Mouse (Mus musculus): ENCODE measurements around the gene Fads3. TPM values are rescaled to one million over a fixed set of nuclear protein-coding genes. Genes with fewer than 3 reads are reported as not detected.

The Fads3 gene
- polyA plus RNA-seq, 1 experiment from 2014 or later = 15.2 TPM

DNA sequence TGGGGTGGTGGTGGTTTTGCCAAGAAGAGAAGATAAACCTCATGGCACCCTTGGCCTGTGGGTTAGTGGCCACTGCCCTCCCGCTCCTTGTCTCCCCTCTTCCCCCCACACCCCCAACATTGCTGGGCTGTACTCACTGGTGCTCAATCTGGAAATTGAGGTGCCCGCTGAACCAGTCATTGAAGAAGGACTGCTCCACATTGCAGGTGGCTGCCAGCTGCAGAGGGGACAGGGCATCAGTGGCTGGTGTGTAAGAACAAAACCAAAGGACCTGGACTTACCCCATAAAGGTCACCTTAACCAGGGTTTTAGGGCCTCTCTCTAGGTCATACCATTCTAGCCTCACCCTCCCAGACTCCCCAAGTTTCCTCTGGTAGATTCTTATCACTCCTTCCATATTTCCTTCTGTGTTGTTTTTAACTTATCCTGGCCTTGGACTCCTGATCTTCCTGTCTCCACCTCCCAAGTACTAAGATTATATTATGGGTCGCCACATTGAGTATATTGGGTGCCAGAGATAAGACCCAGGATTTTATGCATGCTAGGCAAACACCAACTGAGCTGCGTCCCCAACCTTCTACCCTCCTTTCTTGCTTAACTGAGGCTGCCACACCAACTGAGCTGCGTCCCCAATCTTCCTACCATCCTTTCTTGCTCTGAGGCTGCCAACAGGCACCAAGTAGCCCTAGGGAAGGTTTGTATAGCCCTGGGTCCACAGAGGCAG, 24.3 kb downstream of the Fads3 start:
- no peak overlapping the region for H3K4me2 ChIP-seq
- peaks cover 14% of the 10 kb centered on the region for H3K4me1 ChIP-seq (replicated peaks)
- no peak overlapping the region for H3K27ac ChIP-seq
- no peak overlapping the region for H3K4me3 ChIP-seq
- no peak for ATAC-seq (ENCODE audit: low FRiP score)
- H3K36me3 ChIP-seq = peaks cover 97% of the 10 kb centered on the region
- WGBS = 93% methylated on average over 5 of the region's 5 CpGs
- H3K9ac ChIP-seq = no peak overlapping the region
- no peaks in the 10 kb centered on the region for H3K9me3 ChIP-seq
- H3K27me3 ChIP-seq = no peaks in the 10 kb centered on the region

DNA sequence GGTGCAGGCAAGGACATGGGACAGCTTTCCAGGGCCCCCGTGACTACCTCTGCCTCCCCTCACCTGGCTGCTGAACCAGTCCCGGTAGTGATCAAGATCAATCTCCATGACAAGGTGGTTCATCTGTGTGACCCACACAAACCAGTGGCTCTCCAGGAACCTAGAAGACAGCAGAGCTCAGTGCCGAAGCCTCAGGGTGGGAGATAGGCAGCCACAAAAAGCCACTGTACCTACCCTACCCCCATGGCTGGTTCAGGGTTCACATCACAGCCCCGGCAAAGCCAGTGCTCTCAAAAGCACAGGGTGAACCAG, 24.8 kb downstream of the Fads3 start:
- peaks cover 100% of the 10 kb centered on the region for H3K36me3 ChIP-seq
- 92% methylated on average over 4 of the region's 4 CpGs for WGBS
- ATAC-seq (ENCODE audit: low FRiP score) = no peak
- H3K9ac ChIP-seq = no peak overlapping the region
- no peaks in the 10 kb centered on the region for H3K27me3 ChIP-seq
- H3K9me3 ChIP-seq = no peaks in the 10 kb centered on the region
- H3K27ac ChIP-seq = no peak overlapping the region
- H3K4me3 ChIP-seq = no peak overlapping the region
- H3K4me1 ChIP-seq (replicated peaks) = peaks cover 9% of the 10 kb centered on the region; the same call in 1 of the 2 replicates
- no peak overlapping the region for H3K4me2 ChIP-seq

DNA sequence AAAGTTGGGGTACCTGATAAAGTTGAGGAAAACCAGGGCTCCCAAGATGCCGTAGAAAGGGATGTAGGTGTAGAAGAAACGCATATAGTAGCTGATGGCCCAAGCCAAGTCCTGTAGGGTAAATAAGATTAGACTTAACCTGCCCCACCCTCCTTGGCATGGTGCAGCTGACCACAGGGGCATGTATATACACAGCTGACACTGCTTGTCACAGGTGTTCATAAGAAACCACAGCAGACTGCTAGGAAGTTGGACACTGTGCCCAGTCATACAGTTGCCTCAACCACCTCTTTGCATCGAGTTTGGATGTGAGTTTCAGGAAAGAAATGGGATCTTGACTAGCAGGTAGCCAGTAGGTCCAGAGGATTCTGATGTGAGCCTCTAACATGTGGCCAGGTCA, 25.1 kb downstream of the Fads3 start:
- Histone ChIP-seq H3K27me3 (no peaks in the 10 kb centered on the region), H3K4me3 (no peak overlapping the region), H3K4me1 (replicated peaks) (peaks cover 6% of the 10 kb centered on the region; the same call in 1 of the 2 replicates), H3K9me3 (no peaks in the 10 kb centered on the region), H3K9ac (no peak overlapping the region), H3K27ac (no peak overlapping the region), H3K36me3 (peaks cover 100% of the 10 kb centered on the region), H3K4me2 (no peak overlapping the region)
- no peak for ATAC-seq (ENCODE audit: low FRiP score)
- WGBS = 92% methylated on average over 3 of the region's 3 CpGs

DNA sequence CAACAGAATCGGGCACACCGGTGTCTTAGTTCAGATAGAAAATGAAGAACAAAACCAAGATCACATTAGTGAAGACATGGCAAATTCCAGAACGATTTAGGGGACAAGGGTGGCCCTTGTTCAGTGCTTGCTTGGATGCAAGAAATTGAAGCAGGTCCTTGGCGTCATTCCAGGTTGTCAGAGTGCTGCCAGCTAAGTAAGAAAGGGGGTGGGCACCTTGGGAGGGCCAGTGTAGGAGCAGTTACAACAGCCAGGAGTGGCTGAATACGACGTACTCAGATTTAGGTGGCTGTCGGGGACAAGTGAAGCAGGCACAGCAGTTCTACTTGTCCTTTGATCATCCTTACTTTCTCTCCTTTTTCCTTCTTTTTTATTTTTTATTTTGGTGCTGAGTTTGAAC, 26.3 kb downstream of the Fads3 start:
- WGBS = 69% methylated on average over 7 of the region's 7 CpGs
- Histone ChIP-seq H3K9me3 (no peaks in the 10 kb centered on the region), H3K4me1 (replicated peaks) (peaks cover 6% of the 10 kb centered on the region), H3K27ac (no peak overlapping the region), H3K4me2 (no peak overlapping the region), H3K27me3 (no peaks in the 10 kb centered on the region), H3K9ac (no peak overlapping the region), H3K4me3 (no peak overlapping the region), H3K36me3 (peaks cover 99% of the 10 kb centered on the region)
- no peak for ATAC-seq (ENCODE audit: low FRiP score)

DNA sequence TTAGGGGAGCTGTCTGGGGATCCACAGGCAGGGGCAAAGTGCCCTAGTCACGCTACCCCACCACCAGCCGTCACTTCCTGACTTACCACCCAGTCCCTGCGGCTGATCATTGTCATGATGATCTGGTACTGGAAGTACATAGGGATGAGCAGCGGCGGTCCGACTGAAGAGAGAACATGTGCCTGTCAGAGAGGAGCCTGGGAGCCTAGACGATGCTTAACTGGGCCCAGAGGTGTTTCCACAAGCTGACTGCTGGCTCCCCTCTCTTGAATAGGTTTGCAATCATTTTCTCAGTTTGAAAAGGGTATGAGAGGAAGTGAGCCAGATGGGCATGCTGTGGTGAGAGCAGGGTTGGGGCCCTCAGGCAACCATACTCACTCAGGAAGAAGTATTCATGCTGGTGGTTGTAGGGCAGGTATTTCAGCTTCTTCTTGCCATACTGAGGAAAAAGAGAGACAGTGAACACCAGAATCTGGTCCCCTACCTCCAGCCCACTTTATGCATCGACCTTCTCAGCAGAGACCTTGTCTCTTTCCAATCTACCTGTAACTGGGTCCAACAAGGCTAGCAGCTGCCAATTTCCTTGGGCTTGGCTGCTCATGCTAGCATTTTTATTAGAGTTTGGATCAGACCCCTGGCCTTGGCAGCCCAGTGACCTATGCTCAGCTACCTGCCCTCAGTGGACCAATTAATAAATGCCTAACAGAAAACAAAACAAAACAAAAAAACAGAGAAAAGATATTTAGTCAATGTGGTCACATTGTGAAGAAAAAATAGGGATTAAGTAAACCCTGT, 29.0 kb downstream of the Fads3 start:
- H3K27me3 ChIP-seq = no peaks in the 10 kb centered on the region
- ATAC-seq (ENCODE audit: low FRiP score) = no peak
- H3K9me3 ChIP-seq = no peaks in the 10 kb centered on the region
- WGBS = 95% methylated on average over 8 of the region's 8 CpGs
- no peak overlapping the region for H3K4me3 ChIP-seq
- no peak overlapping the region for H3K27ac ChIP-seq
- no peak overlapping the region for H3K4me2 ChIP-seq
- H3K9ac ChIP-seq = no peak overlapping the region
- H3K4me1 ChIP-seq (replicated peaks) = no peaks in the 10 kb centered on the region; the same call in none of the 2 replicates
- peaks cover 99% of the 10 kb centered on the region for H3K36me3 ChIP-seq

DNA sequence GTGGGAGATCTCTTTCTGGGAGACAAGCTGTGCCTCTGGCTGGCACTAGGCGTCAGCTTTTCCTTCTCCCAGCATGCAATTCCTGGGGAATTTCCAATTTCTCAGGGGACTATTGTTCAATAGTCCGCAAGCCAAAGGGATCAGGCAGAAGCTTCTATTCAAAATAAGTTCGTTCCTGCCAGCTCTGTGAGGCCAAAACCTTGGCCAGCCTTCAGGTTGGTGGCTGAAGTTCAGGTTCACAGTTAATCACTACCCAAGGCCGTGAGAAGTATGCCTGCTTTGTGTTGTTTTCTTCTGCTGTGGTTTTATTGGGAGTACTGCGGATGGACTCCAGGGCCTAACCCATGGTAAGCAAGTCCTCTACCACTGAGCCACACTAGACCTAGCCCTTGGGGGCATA, 29.8 kb downstream of the Fads3 start:
- no peak for ATAC-seq (ENCODE audit: low FRiP score)
- no peak overlapping the region for H3K4me2 ChIP-seq
- no peak overlapping the region for H3K4me3 ChIP-seq
- 73% methylated on average over 5 of the region's 5 CpGs for WGBS
- no peaks in the 10 kb centered on the region; the same call in none of the 2 replicates for H3K4me1 ChIP-seq (replicated peaks)
- H3K9me3 ChIP-seq = no peaks in the 10 kb centered on the region
- peaks cover 99% of the 10 kb centered on the region for H3K36me3 ChIP-seq
- H3K9ac ChIP-seq = no peak overlapping the region
- peak overlapping the region; percentile 50 for H3K27ac ChIP-seq
- H3K27me3 ChIP-seq = no peaks in the 10 kb centered on the region

DNA sequence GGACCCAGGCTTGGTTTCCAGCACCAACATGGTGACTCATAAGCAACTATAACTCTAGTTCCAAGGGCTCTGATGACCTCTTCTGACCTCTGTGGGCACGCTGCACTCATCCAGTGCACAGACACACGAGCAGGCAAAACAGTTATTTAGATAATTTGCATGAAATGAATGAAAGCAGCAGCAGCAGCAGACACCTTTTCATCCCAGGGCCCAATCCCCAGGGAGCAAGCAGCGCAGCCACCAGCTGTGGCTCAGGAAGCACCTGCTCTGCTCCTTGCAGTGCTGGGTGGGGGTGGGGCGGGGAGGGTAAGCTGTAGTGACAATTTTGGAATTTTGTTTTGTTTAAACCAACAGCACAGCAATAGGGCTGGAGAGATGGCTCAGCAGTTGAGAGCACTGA, 30.5 kb downstream of the Fads3 start:
- no peaks in the 10 kb centered on the region for H3K27me3 ChIP-seq
- no peaks in the 10 kb centered on the region for H3K9me3 ChIP-seq
- peak overlapping the region; percentile 50 for H3K27ac ChIP-seq
- H3K4me3 ChIP-seq = no peak overlapping the region
- no peak for ATAC-seq (ENCODE audit: low FRiP score)
- H3K9ac ChIP-seq = no peak overlapping the region
- WGBS = 49% methylated on average over 4 of the region's 4 CpGs
- no peaks in the 10 kb centered on the region; the same call in none of the 2 replicates for H3K4me1 ChIP-seq (replicated peaks)
- no peak overlapping the region for H3K4me2 ChIP-seq
- peaks cover 99% of the 10 kb centered on the region for H3K36me3 ChIP-seq

DNA sequence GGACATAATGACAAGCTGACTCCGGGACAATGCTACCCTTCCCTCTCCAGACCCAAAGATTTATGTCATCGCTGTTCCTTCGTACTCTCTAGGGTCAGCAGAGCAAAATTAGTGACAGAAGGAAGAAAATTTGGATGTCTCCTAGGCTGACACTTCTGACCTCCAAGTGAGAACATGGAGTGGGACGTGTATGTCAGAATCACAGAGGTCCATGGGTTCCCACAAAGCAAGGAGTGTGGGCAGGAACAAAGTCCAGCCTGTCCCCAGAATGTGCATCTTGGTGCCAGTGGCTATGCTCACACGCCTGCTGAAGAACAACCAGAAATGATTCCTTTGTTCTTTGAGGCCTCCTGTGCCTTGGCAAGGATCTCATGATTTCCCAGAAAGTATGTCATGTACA, 31.8 kb downstream of the Fads3 start:
- Histone ChIP-seq H3K4me2 (no peak overlapping the region), H3K36me3 (peaks cover 99% of the 10 kb centered on the region), H3K27me3 (no peaks in the 10 kb centered on the region), H3K9ac (no peak overlapping the region), H3K27ac (no peak overlapping the region), H3K4me3 (no peak overlapping the region), H3K9me3 (no peaks in the 10 kb centered on the region), H3K4me1 (replicated peaks) (no peaks in the 10 kb centered on the region; the same call in none of the 2 replicates)
- ATAC-seq (ENCODE audit: low FRiP score) = no peak
- 93% methylated on average over 5 of the region's 5 CpGs for WGBS

DNA sequence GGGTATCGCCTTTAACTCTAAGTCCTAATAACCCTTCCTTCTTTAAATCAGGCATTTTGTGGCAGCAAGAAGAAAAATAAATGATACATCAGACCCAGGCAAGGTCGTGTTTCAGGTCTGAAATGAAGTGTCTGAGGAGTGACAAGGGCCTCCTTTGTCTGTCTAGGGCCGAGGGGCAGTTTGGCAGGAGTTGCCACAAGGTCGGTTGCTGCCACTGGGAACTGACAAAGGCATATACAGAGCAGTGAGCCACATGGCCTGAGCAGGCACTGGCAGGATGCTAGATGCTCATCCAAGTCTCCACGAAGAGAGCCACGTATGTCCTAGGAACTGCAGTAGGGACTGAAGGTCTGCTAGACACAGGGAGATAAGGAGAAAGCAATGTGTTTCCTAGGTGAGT, 37.0 kb downstream of the Fads3 start:
- 80% methylated on average over 6 of the region's 6 CpGs for WGBS
- ATAC-seq (ENCODE audit: low FRiP score) = no peak

DNA sequence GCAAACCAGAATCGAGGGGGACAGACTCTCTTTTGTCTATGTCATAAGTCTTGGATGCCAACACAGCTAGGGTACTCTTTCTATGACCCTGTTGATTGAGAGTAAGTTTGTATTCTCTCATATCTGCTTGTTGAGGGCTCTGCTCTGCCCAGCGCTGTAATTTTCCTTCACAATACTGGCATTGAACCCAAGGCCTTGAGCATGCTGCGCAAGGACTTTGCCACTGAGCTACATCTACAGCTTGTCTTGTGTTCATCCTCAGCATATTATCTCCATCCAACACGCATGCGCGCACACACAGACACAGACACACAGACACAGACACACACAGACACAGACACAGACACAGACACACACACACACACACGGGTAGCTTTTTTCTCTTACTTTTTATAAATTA, 39.0 kb downstream of the Fads3 start:
- no peak for ATAC-seq (ENCODE audit: low FRiP score)
- Histone ChIP-seq H3K4me3 (no peak overlapping the region), H3K36me3 (peaks cover 98% of the 10 kb centered on the region), H3K27ac (no peak overlapping the region), H3K9ac (no peak overlapping the region), H3K4me2 (no peak overlapping the region), H3K27me3 (no peaks in the 10 kb centered on the region), H3K9me3 (no peaks in the 10 kb centered on the region), H3K4me1 (replicated peaks) (no peaks in the 10 kb centered on the region)
- 97% methylated on average over 7 of the region's 7 CpGs for WGBS

More for the DNA sequence above, 37.0 kb downstream of the Fads3 start:
- Histone ChIP-seq H3K27me3 (no peaks in the 10 kb centered on the region), H3K9me3 (no peaks in the 10 kb centered on the region), H3K9ac (no peak overlapping the region), H3K4me2 (no peak overlapping the region), H3K27ac (no peak overlapping the region), H3K4me1 (replicated peaks) (no peaks in the 10 kb centered on the region), H3K36me3 (peaks cover 98% of the 10 kb centered on the region), H3K4me3 (no peak overlapping the region)

DNA sequence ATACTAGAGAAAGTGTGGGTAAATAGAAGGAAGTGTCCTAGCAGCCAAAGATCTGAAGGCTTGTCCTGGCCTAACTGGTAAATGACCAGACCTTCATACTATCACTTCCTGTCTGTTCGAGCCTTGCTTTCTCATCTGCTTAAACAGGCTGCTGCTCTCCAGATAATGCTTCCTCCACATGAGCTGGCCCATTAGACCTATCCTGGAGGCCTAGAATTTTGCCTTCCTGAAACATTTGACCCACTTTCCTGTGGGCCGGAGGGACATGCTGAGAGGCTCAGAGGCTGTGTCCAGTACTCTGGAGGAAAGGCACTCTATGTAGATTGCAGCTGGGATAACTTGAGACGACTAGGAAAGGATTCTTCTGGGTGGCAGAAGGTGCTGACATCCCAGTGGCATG, 40.7 kb downstream of the Fads3 start:
- WGBS = 86% methylated on average over 3 of the region's 3 CpGs
- H3K9me3 ChIP-seq = no peaks in the 10 kb centered on the region
- H3K36me3 ChIP-seq = peaks cover 97% of the 10 kb centered on the region
- H3K4me3 ChIP-seq = no peak overlapping the region
- H3K4me1 ChIP-seq (replicated peaks) = no peaks in the 10 kb centered on the region
- H3K9ac ChIP-seq = no peak overlapping the region
- no peak for ATAC-seq (ENCODE audit: low FRiP score)
- no peak overlapping the region for H3K4me2 ChIP-seq
- H3K27me3 ChIP-seq = no peaks in the 10 kb centered on the region
- H3K27ac ChIP-seq = no peak overlapping the region

DNA sequence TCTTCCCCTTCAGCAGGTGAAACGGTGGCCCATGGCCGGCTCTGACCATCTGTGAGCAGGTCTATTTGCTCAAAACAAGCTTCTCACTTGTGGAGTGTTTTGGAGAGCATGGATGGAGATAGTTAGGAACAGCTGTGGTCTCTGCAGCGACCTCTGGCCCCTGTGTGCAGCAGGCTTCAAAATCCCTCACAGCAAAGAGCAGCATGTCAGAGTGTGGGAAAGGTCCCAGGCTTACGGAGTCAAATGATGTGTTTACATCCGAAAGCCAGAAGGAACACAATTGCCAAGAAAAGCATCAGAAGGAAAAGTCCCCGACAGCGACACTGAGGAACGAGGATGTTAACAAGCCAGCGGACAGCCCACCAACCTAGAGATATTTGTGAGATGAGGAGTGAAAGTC, 44.1 kb downstream of the Fads3 start:
- Histone ChIP-seq H3K4me3 (no peak overlapping the region), H3K4me2 (no peak overlapping the region), H3K36me3 (peaks cover 97% of the 10 kb centered on the region), H3K4me1 (replicated peaks) (no peaks in the 10 kb centered on the region), H3K9ac (no peak overlapping the region), H3K27me3 (no peaks in the 10 kb centered on the region), H3K27ac (no peak overlapping the region), H3K9me3 (no peaks in the 10 kb centered on the region)
- WGBS = 83% methylated on average over 9 of the region's 9 CpGs
- no peak for ATAC-seq (ENCODE audit: low FRiP score)

DNA sequence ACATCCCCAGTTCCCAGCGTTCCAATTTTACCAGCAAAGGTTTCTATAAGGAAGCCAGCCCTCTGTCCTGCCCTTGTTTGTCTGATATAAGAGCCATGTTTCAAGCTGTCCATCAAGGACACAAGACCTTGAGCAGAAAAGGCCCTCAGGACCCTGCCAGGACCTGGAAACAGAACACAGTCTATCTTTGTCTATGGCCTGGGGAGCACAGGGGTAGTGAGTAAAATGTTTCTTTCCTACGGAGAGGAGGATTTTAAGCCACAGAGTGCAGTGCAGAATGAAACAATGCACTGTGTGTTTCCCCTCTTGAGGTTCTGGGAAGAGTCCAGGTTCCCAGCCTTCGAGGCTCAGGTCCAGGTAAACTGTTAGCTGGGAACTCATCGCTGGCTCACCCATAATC, 45.6 kb downstream of the Fads3 start:
- Histone ChIP-seq H3K36me3 (peaks cover 97% of the 10 kb centered on the region), H3K9me3 (no peaks in the 10 kb centered on the region), H3K27ac (no peak overlapping the region), H3K27me3 (no peaks in the 10 kb centered on the region), H3K9ac (no peak overlapping the region), H3K4me3 (no peak overlapping the region), H3K4me1 (replicated peaks) (no peaks in the 10 kb centered on the region), H3K4me2 (no peak overlapping the region)
- 95% methylated on average over 4 of the region's 4 CpGs for WGBS
- ATAC-seq (ENCODE audit: low FRiP score) = no peak

Measured in hindbrain, embryonic 13.5 days (tissue).